12 mouse cellular contexts compared by ENCODE assay signal in genomic region chr5:133365771-133366170, GRCm38 (mm10).
DNase-seq lines count a peak whose midpoint lies in the region; ATAC-seq and TF ChIP-seq lines count a peak whose summit lies in the region.
"Had no signal": no experiment of that assay in that cellular context is flagged by ENCODE, and none has a peak within 500 bp of the region (broad histone marks: within the 10 kb centered on the region; RNA-seq: fewer than 3 reads in every experiment).

No protein-coding gene starts in this region.

- no peak overlapping the region for H3K4me3 ChIP-seq in midbrain, embryonic 10.5 days
- H3K4me3 ChIP-seq in midbrain, embryonic 16.5 days (ENCODE audit: low read depth, low read length), result no peak overlapping the region
- no peak overlapping the region for H3K4me3 ChIP-seq in left cerebral cortex, adult 2 months
- H3K4me3 ChIP-seq: heart, embryonic 12.5 days had no signal

- H3K9me3 ChIP-seq in midbrain, embryonic 10.5 days (replicated peaks), result no peaks in the 10 kb centered on the region
- no peaks in the 10 kb centered on the region for H3K9me3 ChIP-seq in midbrain, embryonic 16.5 days (replicated peaks; ENCODE audit: control insufficient read depth, low read length, poor library complexity, severe bottlenecking)
- H3K9me3 ChIP-seq: heart, embryonic 12.5 days had no signal

- 82% methylated on average over 3 of the region's 3 CpGs for WGBS in midbrain, embryonic 10.5 days
- 61% methylated on average over 3 of the region's 3 CpGs for WGBS in midbrain, embryonic 16.5 days

- H3K36me3 ChIP-seq in midbrain, embryonic 10.5 days, result no peaks in the 10 kb centered on the region
- no peaks in the 10 kb centered on the region for H3K36me3 ChIP-seq in midbrain, embryonic 16.5 days (ENCODE audit: control insufficient read depth, insufficient read depth, low read length)
- H3K36me3 ChIP-seq: heart, embryonic 12.5 days had no signal

- H3K9ac ChIP-seq in midbrain, embryonic 16.5 days (ENCODE audit: low read depth, low read length), result no peak overlapping the region
- H3K9ac ChIP-seq: heart, embryonic 12.5 days had no signal

- no peak for TF ChIP-seq CTCF in left cerebral cortex, adult 2 months (IDR thresholded peaks at IDR 0.05)

- intact Hi-C loops in left cerebral cortex, adult 2 months (cut with DNase I), result no loop called here

- ATAC-seq in midbrain, embryonic 16.5 days, result no peak
- no peak for ATAC-seq in megakaryocyte, adult 5-6 weeks (ENCODE audit: poor library complexity, severe bottlenecking)

- no peak overlapping the region for H3K4me2 ChIP-seq in midbrain, embryonic 16.5 days (ENCODE audit: low read length)
- H3K4me2 ChIP-seq: heart, embryonic 12.5 days had no signal

- no peak overlapping the region for H3K27ac ChIP-seq in midbrain, embryonic 10.5 days (replicated peaks)
- H3K27ac ChIP-seq in midbrain, embryonic 16.5 days (ENCODE audit: low read length), result no peak overlapping the region
- no peak overlapping the region for H3K27ac ChIP-seq in left cerebral cortex, adult 2 months
- H3K27ac ChIP-seq: macrophage had no signal

- no peaks in the 10 kb centered on the region for H3K27me3 ChIP-seq in midbrain, embryonic 10.5 days (ENCODE audit: low read depth, poor library complexity, severe bottlenecking)
- H3K27me3 ChIP-seq in midbrain, embryonic 16.5 days (ENCODE audit: control insufficient read depth, insufficient read depth, low read depth, low read length), result no peaks in the 10 kb centered on the region
- H3K27me3 ChIP-seq: heart, embryonic 12.5 days had no signal

- peak; percentile 56 for DNase-seq in midbrain, embryonic 10.5 days (ENCODE audit: low spot score)
- DNase-seq in frontal cortex, postnatal 10 days (ENCODE audit: low spot score in 2 of 2), result peak; percentile 52 to 58
- peak; percentile 31 to 61 for DNase-seq in left cerebral cortex, adult 2 months (ENCODE audit: extremely low spot score in 1 of 2, low spot score in 2 of 2)
- peak; percentile 47 to 49 for DNase-seq in right cerebral cortex, postnatal 36 days (ENCODE audit: low spot score in 2 of 2)
- no peak for DNase-seq in ovary, postnatal 36 days (ENCODE audit: low spot score)
- no peak for DNase-seq in ovary, postnatal 10 days (ENCODE audit: low spot score)
- DNase-seq: adrenal gland, adult 2 months; kidney, postnatal 36 days had no signal

- peaks cover 7% of the 10 kb centered on the region for H3K4me1 ChIP-seq in midbrain, embryonic 10.5 days
- peaks cover 4% of the 10 kb centered on the region; the same call in 1 of the 2 replicates for H3K4me1 ChIP-seq in midbrain, embryonic 16.5 days (ENCODE audit: control insufficient read depth, insufficient read depth, low read length)
- H3K4me1 ChIP-seq: heart, embryonic 12.5 days had no signal

Comparison
In these comparisons a context has a peak if more than half of its experiments do, and no peak if none do; other contexts are left out.
1. DNase-seq: peak in midbrain, embryonic 10.5 days (single experiment), frontal cortex, postnatal 10 days (2 of 2), left cerebral cortex, adult 2 months (2 of 2) and right cerebral cortex, postnatal 36 days (2 of 2); none in ovary, postnatal 36 days (single experiment) and ovary, postnatal 10 days (single experiment).